10 mouse cellular contexts compared by ENCODE assay signal in the genomic region with DNA sequence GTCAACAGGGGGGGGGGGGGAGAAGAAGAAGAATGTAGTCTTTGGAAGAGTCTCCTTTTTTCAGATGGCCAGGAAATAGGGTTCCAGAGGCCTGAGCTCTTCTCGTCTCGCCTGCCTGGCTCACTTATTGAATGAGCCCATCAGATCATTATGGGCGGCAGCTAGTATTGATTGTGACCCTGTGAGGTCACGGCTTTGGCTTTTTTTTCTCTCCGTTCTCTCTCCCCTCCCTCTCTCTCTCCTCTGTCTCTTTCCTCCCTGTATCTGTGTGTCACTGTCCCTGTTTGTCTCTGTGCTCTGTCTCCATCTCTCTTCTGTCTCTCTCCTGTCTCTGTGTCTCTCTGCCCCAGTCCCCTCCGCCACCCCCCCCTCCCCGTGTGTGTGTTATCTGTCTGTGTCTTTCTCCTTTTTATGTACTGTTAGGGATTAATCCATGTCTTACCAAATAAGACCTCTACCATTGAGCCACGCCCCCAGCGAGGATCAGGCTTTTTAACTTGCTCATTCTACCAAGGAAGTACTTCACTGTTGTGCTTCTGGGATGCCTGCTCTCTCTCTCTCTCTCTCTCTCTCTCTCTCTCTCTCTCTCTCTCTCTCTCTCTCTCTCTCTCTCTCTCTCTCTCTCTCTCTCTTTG. TPM values are rescaled to one million over a fixed set of nuclear protein-coding genes. Genes with fewer than 3 reads are reported as not detected.
DNase-seq lines count a peak whose midpoint lies in the region; ATAC-seq and TF ChIP-seq lines count a peak whose summit lies in the region.
"Had no signal": no experiment of that assay in that cellular context is flagged by ENCODE, and none has a peak within 500 bp of the region (broad histone marks: within the 10 kb centered on the region; RNA-seq: fewer than 3 reads in every experiment).

No protein-coding gene starts in this region.

- TF ChIP-seq POLR2A in brain, embryonic 14.5 days (IDR thresholded peaks at IDR 0.05; ENCODE audit: borderline replicate concordance, extremely low read depth, insufficient read depth, insufficient read length, poor library complexity, severe bottlenecking), result no peak

- 19% methylated on average over 9 of the region's 9 CpGs for WGBS in hindbrain, embryonic 11.5 days
- 18% methylated on average over 9 of the region's 9 CpGs for WGBS in hindbrain, embryonic 16.5 days
- 33% methylated on average over 9 of the region's 9 CpGs for WGBS in kidney, embryonic 16.5 days
- WGBS in midbrain, embryonic 14.5 days, result 9% methylated on average over 9 of the region's 9 CpGs

- H3K9me3 ChIP-seq in hindbrain, embryonic 11.5 days (ENCODE audit: control insufficient read depth, low read length), result no peaks in the 10 kb centered on the region
- no peaks in the 10 kb centered on the region for H3K9me3 ChIP-seq in hindbrain, embryonic 16.5 days (ENCODE audit: control insufficient read depth, low read length)
- no peaks in the 10 kb centered on the region for H3K9me3 ChIP-seq in kidney, embryonic 16.5 days (ENCODE audit: low read length)
- no peaks in the 10 kb centered on the region for H3K9me3 ChIP-seq in midbrain, embryonic 14.5 days (ENCODE audit: control insufficient read depth, low read length)

- H3K36me3 ChIP-seq in hindbrain, embryonic 11.5 days (ENCODE audit: control insufficient read depth, insufficient read depth, low read length), result no peaks in the 10 kb centered on the region
- H3K36me3 ChIP-seq in hindbrain, embryonic 16.5 days (ENCODE audit: control insufficient read depth, insufficient read depth, low read length), result no peaks in the 10 kb centered on the region
- no peaks in the 10 kb centered on the region for H3K36me3 ChIP-seq in kidney, embryonic 16.5 days (ENCODE audit: insufficient read depth, low read length)
- H3K36me3 ChIP-seq in midbrain, embryonic 14.5 days (ENCODE audit: control insufficient read depth, insufficient read depth, low read length), result no peaks in the 10 kb centered on the region

- H3K27ac ChIP-seq in hindbrain, embryonic 11.5 days (ENCODE audit: low read depth, low read length), result no peak overlapping the region
- H3K27ac ChIP-seq in hindbrain, embryonic 16.5 days (ENCODE audit: low read depth, low read length), result no peak overlapping the region
- no peak overlapping the region for H3K27ac ChIP-seq in kidney, embryonic 16.5 days (ENCODE audit: low read length)
- no peak overlapping the region for H3K27ac ChIP-seq in midbrain, embryonic 14.5 days (replicated peaks; ENCODE audit: low read depth, low read length)

- H3K4me3 ChIP-seq in hindbrain, embryonic 11.5 days (ENCODE audit: low read depth, low read length), result no peak overlapping the region
- H3K4me3 ChIP-seq in hindbrain, embryonic 16.5 days (ENCODE audit: low read length), result no peak overlapping the region
- no peak overlapping the region for H3K4me3 ChIP-seq in kidney, embryonic 16.5 days (ENCODE audit: low read length)
- H3K4me3 ChIP-seq in midbrain, embryonic 14.5 days (replicated peaks; ENCODE audit: low read depth, low read length), result no peak overlapping the region
- H3K4me3 ChIP-seq: erythroblast, embryonic 14.5 days had no signal

- peak; percentile 48 for DNase-seq in hindbrain, embryonic 11.5 days (ENCODE audit: low spot score)
- DNase-seq in brain, embryonic 14.5 days (ENCODE audit: low read depth), result peak; percentile 52
- peak; percentile 47 for DNase-seq in midbrain, embryonic 14.5 days
- no peak for DNase-seq in left cerebral cortex, postnatal 36 days (ENCODE audit: low spot score in 2 of 2)
- DNase-seq in layer of hippocampus, adult 9-11 months, result no peak
- no peak for DNase-seq in frontal cortex, postnatal 10 days (ENCODE audit: low spot score in 2 of 2)

- no peak overlapping the region for H3K9ac ChIP-seq in hindbrain, embryonic 11.5 days (ENCODE audit: low read depth, low read length)
- no peak overlapping the region for H3K9ac ChIP-seq in hindbrain, embryonic 16.5 days (ENCODE audit: low read depth, low read length)
- no peak overlapping the region for H3K9ac ChIP-seq in kidney, embryonic 16.5 days (replicated peaks; ENCODE audit: low read length)
- H3K9ac ChIP-seq in midbrain, embryonic 14.5 days (replicated peaks; ENCODE audit: low read length), result no peak overlapping the region

- H3K4me2 ChIP-seq in hindbrain, embryonic 11.5 days (replicated peaks; ENCODE audit: low read depth, low read length), result no peak overlapping the region; the same call in 1 of the 2 replicates
- no peak overlapping the region for H3K4me2 ChIP-seq in hindbrain, embryonic 16.5 days (ENCODE audit: low read length)
- H3K4me2 ChIP-seq in kidney, embryonic 16.5 days (replicated peaks; ENCODE audit: low read depth, low read length), result peak overlapping the region; percentile 92
- peak overlapping the region; percentile 99 for H3K4me2 ChIP-seq in midbrain, embryonic 14.5 days (ENCODE audit: low read length)

- H3K4me1 ChIP-seq in hindbrain, embryonic 11.5 days (replicated peaks; ENCODE audit: control insufficient read depth, insufficient read depth, low read length), result peaks cover 12% of the 10 kb centered on the region
- H3K4me1 ChIP-seq in hindbrain, embryonic 16.5 days (ENCODE audit: control insufficient read depth, insufficient read depth, low read depth, low read length), result peaks cover 27% of the 10 kb centered on the region
- peaks cover 42% of the 10 kb centered on the region for H3K4me1 ChIP-seq in kidney, embryonic 16.5 days (ENCODE audit: insufficient read depth, low read length)
- peaks cover 49% of the 10 kb centered on the region for H3K4me1 ChIP-seq in midbrain, embryonic 14.5 days (ENCODE audit: control insufficient read depth, insufficient read depth, low read length)

- peak; percentile 9; the same call in 1 of the 2 replicates for ATAC-seq in hindbrain, embryonic 11.5 days (ENCODE audit: low FRiP score)
- ATAC-seq in hindbrain, embryonic 16.5 days, result no peak
- ATAC-seq in kidney, embryonic 16.5 days (ENCODE audit: low FRiP score, low TSS enrichment), result no peak
- no peak for ATAC-seq in midbrain, embryonic 14.5 days (ENCODE audit: low FRiP score, low TSS enrichment)

- H3K27me3 ChIP-seq in hindbrain, embryonic 11.5 days (ENCODE audit: control insufficient read depth, insufficient read depth, low read length), result peaks cover 4% of the 10 kb centered on the region; the same call in 1 of the 2 replicates
- H3K27me3 ChIP-seq in hindbrain, embryonic 16.5 days (replicated peaks; ENCODE audit: control insufficient read depth, insufficient read depth, low read length), result no peaks in the 10 kb centered on the region
- H3K27me3 ChIP-seq in kidney, embryonic 16.5 days (ENCODE audit: insufficient read depth, low read length), result no peaks in the 10 kb centered on the region
- H3K27me3 ChIP-seq in midbrain, embryonic 14.5 days (ENCODE audit: control insufficient read depth, insufficient read depth, low read length), result no peaks in the 10 kb centered on the region

- no peak for TF ChIP-seq CTCF in brain, embryonic 14.5 days (IDR thresholded peaks at IDR 0.05; ENCODE audit: borderline replicate concordance, extremely low read depth, insufficient read depth, insufficient read length)

- intact Hi-C loops in left cerebral cortex, postnatal 36 days (cut with DNase I), result loop anchor here (1.0 kb wide), 1 partner anchor 92 kb away; no protein-coding TSS in a partner anchor

RNA-seq across cellular contexts. Expression of gene Bcr, which starts 1.5 kb away (rescaled TPM):
- 10.5 and 15.2 TPM in 2 replicates for polyA plus RNA-seq in hindbrain, embryonic 11.5 days (2014; fragmentation: Nextera tagmentation; extraction: Ambion mirVana)
- polyA plus RNA-seq in hindbrain, embryonic 16.5 days (2015; fragmentation: Nextera tagmentation; extraction: Ambion mirVana), result 11.5 and 13.6 TPM in 2 replicates
- polyA plus RNA-seq in brain, embryonic 14.5 days (2012; rRNA removed), result 57.8 and 83.3 TPM in 2 replicates
- polyA plus RNA-seq in kidney, embryonic 16.5 days (2015; fragmentation: Nextera tagmentation; extraction: Ambion mirVana), result 6.8 and 8.4 TPM in 2 replicates
- 20.9 and 22.8 TPM in 2 replicates for polyA plus RNA-seq in midbrain, embryonic 14.5 days (2014; fragmentation: Nextera tagmentation; extraction: Ambion mirVana)
- total RNA-seq in left cerebral cortex, postnatal 36 days (2021), result 100 to 1,000 TPM in 1 of 2 experiments, 10 to 100 TPM in 1; 89.8 to 116 TPM

RNA-seq across cellular contexts. Expression of gene Rab36, which starts 22.0 kb away (rescaled TPM):
- polyA plus RNA-seq in hindbrain, embryonic 11.5 days (2014; fragmentation: Nextera tagmentation; extraction: Ambion mirVana), result 6.8 and 9.3 TPM in 2 replicates
- 19.5 and 22.2 TPM in 2 replicates for polyA plus RNA-seq in hindbrain, embryonic 16.5 days (2015; fragmentation: Nextera tagmentation; extraction: Ambion mirVana)
- 24.3 and 26.3 TPM in 2 replicates for polyA plus RNA-seq in brain, embryonic 14.5 days (2012; rRNA removed)
- 10.9 and 12.9 TPM in 2 replicates for polyA plus RNA-seq in kidney, embryonic 16.5 days (2015; fragmentation: Nextera tagmentation; extraction: Ambion mirVana)
- 14.3 and 16.1 TPM in 2 replicates for polyA plus RNA-seq in midbrain, embryonic 14.5 days (2014; fragmentation: Nextera tagmentation; extraction: Ambion mirVana)
- 10 to 100 TPM; 29.0 to 38.5 TPM for total RNA-seq in left cerebral cortex, postnatal 36 days (2021)
- polyA plus RNA-seq: erythroblast, embryonic 14.5 days had no signal

RNA-seq across cellular contexts. Expression of gene Rsph14, which starts 26.5 kb away (rescaled TPM):
- 0.15 and 0.46 TPM in 2 replicates for polyA plus RNA-seq in hindbrain, embryonic 11.5 days (2014; fragmentation: Nextera tagmentation; extraction: Ambion mirVana)
- 0.49 and 0.81 TPM in 2 replicates for polyA plus RNA-seq in hindbrain, embryonic 16.5 days (2015; fragmentation: Nextera tagmentation; extraction: Ambion mirVana)
- polyA plus RNA-seq in brain, embryonic 14.5 days (2012; rRNA removed), result 0.42 and 0.53 TPM in 2 replicates
- polyA plus RNA-seq in kidney, embryonic 16.5 days (2015; fragmentation: Nextera tagmentation; extraction: Ambion mirVana), result not detected in 2 replicates
- 0.68 and 1.2 TPM in 2 replicates for polyA plus RNA-seq in midbrain, embryonic 14.5 days (2014; fragmentation: Nextera tagmentation; extraction: Ambion mirVana)
- under 1 TPM; 0.32 to 0.35 TPM for total RNA-seq in left cerebral cortex, postnatal 36 days (2021)
- polyA plus RNA-seq: erythroblast, embryonic 14.5 days; limb, embryonic 11.5 days had no signal

Comparison
In these comparisons a context has a peak if more than half of its experiments do, and no peak if none do; other contexts are left out.
1. DNase-seq: peak in hindbrain, embryonic 11.5 days (single experiment), brain, embryonic 14.5 days (single experiment) and midbrain, embryonic 14.5 days (single experiment); none in left cerebral cortex, postnatal 36 days (0 of 2), layer of hippocampus, adult 9-11 months (single experiment) and frontal cortex, postnatal 10 days (0 of 2).
2. H3K4me2 ChIP-seq: peak in kidney, embryonic 16.5 days (single experiment) and midbrain, embryonic 14.5 days (single experiment); none in hindbrain, embryonic 11.5 days (single experiment) and hindbrain, embryonic 16.5 days (single experiment).